Mouse (Mus musculus) lung, adult 18-20 months (tissue): ENCODE results near the gene Spns3.
A peak's percentile ranks its signal among the peaks of the same experiment; 100 is the strongest.

Experiments
- DNase-seq, 2 experiments: peaks; one replicate each; pipeline ENCODE4 v3.0.0; 2022; ENCODE audit warnings: mixed read lengths in 2 of 2

Spns3 gene

DNA sequence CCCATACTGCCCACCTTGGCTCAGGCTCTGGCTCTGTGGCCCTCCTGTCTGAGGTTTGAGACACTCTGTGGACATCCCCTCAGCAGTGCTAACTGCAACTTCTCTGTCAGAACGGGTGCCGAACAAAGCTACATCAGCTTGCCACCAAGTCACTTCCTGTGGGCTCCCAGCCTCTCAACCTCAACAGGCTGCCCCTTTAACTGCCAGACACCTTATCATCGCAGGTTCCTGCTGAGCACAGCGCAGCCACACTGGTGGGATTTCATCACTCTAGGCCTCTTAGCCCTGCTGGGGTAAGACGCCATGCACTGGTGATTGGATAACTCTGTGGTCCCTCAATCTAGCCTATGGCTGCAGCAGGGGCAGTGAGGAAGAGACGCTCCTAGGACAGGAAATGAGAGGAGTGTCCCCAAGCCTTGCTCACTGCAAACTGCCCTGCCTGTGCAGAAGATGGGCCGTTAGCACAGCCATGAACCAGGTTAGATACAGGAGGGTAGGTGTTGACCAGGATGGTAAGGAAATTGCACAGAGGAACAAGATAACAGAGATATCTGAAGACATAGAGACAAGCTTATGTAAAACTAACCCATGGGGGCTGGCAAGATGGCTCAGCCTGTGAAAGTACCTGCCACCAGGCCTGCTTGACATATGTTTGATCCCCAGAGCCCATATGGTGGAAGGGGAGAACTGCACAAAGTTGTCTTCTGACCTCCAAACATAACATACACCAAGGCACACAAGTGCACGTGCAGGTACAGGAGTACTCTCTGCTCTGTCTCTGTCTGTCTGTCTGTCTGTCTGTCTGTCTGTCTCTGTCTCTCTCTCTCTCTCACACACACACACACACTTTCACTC lies at the start of gene Spns3:
Gene Spns3 (minus strand): TSS at position 373 of the 855 bp plus-strand sequence.
- no peak for DNase-seq

DNA sequence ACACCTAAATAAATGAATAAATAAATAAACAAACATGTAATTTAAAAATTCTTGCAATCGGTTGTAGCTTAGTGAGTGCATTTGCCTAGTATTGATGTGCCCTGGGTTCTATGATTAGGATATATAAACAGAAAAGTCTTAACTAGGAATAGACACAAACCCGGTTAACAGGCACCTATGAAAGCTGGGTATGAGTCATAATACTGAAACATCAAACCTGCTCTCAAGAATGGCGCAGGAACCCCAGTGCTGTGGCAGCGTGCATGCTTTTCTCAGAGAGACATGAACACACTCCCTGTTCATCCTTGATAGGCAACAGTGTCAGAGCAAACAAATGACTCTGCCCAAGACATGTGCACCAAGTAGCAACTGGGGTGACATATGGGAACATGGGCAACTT lies 47.5 kb upstream of the Spns3 start:
- DNase-seq, result no peak

DNA sequence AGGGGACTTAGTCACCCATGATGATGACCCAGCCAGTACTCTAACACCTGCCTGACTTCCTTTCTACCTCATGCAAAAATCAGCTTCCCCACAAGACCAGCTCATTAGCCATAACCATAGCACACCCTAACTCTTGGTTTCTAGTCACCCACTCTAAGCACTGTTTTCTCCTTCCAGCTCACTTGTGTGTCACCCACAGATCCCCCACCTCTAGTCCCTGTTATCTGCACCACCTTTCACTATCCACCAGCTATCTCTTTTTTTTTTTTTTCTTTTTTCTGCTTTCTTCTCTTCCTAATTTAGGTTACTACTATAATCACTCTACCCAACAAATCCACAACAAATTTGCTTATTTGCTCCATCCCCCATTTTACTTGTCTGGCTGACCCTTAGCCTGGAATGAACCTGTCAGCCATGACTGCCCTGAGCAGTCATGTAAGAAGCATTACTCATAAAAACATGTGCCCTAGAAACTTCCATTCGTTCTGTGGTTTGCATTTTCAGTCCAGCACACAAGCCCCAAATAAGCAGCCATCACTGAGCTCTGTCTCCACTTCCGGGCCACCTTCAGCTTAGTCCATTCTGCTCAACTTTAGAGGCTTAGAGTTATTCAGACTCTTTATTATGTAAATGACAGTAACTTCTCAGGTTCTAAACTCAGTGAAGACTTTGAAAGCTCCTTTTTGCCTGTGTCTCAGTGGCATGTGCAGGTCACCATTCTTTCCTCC lies 44.9 kb upstream of the Spns3 start:
- DNase-seq, result no peak

DNA sequence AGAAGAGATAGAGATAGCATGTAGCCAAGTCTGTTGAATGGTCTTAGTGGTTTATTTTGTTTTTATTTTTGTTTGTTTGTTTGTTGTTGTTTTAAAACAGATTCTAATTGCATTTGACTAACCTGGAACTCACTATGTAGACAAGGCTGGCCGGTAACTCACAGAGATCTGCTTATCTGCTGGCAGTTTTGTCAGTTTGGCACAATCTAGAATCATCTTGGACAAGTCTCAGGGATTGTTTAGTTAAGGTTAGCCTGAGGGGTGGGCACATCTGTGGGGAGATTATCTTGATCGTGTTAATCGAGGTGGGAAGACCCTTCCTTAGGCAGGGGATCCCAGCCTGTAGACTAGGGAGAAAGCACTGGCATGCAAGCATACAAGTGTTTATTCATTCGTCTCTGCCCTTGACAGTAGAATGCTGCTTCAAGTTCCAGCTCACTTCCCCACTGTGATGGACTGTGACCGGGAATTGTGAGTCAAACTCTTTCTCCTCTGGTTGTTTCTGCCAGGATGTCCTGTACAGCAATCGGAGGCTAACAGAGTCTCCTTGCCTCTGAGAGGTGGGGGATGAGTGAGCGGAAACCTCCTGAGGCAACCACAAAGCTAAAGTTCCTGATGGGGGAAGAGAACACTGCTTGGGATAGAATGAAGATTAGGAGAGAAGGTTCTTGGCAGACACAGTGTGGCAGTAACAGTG lies 37.4 kb upstream of the Spns3 start:
- DNase-seq, result peak; percentile 18 to 29

DNA sequence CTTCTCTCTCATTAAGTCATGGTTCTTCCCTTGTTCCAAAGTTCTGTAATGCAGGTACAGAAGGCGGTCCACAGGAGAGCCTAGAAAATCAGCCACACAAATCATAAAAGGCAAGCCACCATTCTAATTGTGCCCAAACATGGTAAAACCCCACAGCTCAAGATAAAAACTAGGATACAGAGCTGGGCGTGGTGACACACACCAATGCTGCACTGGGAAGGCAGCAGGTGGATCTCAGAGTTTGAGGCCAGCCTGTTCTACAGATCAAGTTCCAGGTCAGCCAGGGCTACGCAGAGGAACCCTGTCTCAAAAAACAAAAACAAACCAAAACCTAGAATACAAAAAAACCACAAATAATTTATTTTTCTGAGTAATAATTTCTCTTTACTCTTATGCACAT lies 36.3 kb upstream of the Spns3 start:
- no peak for DNase-seq

DNA sequence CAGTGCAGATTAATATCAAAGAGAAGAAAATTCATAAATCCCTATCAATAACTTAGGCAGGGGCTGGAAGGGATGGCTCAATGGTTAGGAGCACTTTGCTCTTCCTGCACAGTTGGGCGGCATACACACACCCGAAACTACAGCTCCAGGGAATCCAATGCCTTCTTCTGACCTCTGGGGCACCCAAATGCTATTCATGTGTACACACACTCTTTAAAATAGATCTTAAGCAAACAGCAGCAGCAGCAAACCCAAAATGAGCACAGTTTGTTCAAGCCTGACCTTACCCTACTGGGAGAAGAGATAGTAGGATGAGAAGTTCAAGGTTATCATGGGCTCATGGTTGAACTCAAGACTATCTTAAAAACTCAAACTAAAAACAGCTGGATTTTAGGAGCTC lies 32.8 kb upstream of the Spns3 start:
- no peak for DNase-seq

DNA sequence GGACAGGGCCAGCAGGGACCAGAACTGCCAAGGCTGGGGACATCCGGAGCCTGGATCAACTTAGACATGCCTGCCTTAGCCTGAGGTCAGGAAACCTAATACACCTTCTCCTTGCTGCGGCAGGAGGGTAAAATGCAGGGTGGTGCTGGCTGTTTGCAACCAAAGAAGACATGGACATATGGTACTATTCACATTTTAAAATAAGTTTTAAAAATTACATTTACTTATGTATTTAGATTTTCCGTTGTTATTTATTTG lies 32.1 kb upstream of the Spns3 start:
- no peak for DNase-seq

DNA sequence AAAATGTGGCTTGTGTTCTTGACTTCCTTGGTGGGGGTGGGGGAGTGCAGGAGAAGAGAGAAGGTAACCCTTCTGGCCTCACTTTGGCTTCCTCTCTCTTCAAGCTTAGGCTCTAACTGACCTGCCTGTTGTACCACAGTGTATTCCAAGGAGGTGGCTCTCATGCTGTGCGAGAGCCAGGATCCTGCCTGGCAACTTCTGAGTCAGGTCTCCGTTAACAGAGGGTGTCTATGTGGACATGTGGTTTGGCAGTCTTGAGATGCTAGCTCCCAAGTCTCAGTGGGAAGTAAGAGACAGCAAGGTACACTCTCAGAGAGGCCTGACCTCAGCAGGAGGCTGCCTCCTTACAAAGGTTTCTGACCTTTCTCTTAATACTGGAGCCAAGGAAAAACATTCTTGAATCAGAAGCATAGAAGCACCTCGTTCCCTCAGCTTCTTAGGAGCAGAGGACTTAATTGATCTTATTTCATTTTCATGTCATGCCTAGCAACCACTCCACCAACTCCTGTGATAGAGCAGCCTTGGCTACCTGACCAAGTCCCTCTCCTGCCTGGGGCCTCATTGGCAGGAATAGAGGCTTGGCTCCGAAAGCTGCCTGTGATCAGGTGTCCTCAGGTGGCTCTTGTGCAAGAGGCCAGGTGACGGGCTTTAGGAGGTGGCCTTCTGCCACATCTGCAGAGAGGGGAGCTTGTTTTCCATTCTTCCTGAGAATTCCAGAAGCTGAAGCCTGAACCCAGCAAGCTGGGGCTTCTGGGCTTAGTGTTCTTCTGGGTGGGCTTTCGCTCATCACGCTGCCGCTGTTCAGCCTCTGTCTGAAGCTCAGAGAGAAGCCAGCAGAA lies 31.5 kb upstream of the Spns3 start:
- DNase-seq, result peak; percentile 74 to 82

DNA sequence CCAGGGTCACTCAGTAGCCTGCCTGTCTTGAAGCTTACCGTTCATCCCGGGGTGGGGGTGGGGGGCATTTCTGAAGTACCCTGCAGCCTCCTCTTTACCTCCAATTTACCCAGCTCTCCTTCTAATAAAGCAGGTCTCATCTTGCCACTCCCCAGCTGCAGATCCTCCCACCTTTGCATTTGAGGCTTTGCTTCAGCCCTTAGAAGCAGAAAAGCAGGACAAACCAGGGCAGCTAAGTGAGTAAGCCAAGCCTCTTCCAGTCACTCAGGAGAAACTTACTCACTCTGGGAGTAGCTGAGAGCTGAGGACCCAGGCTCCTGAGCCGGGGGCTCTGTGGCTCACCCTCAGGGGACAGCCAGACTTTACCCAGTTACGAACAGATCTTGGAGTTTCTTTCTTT lies 28.2 kb upstream of the Spns3 start:
- DNase-seq, result no peak

DNA sequence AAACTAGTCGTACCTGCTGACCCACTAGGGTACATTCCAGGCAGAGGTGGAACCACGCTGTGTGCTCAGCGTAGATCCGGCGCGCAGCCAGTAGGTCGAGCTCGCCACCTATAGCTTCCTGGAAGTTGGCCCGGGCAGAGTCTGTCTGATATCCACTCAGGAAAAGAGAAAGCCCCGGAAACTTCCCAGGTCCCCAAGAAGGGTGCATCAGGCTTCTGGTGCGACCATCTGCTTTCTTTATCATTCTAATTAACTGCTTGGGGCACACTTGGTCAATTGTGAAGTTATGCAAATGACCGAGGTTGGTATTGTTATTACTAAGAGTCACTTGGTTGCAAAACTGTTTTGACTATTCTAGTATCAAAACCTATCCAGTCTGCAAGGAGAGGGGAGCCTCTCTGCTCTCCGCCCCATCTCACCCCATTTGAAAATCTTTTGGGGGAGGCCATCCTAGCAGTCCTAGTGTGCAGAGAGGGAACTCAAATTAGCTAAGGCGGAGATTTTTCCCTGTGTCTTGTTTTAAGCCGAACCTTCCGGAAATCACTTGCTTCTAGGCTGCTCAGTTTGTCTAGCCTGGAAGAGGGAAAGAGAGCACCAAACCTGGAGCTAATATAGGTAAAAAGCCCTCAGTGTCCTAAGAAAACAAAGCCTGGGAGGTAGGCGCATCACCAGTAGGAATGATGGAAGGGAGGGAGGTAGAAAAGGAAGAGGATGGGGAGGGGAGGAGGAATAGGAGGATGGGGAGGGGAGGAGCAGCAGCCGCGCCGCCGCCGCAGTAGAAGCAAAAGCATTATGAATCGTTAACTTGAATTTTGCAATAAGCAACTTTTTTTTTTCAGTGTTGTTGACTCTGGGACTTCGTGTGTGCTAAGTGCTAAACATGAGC lies 26.4 kb upstream of the Spns3 start:
- peak; percentile 24 to 48 for DNase-seq

DNA sequence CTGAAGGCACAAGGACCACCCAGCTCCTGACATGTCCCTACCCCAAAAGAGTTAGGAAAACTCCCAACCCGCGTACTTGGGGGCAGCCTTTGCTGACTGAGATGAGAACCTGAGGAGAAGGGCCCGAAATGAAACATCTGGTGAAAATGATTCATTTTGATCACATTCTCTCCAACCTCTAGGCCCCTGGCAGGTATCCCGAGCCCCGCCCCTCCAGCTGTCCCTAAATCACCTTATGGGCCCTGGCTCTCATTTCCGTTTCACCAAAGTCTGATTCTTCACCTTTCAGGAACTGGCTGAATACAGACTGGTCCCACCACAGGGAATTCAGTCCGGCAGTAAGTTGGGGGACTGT lies 25.8 kb upstream of the Spns3 start:
- peak in 1 of 2 experiments; percentile 6 for DNase-seq

DNA sequence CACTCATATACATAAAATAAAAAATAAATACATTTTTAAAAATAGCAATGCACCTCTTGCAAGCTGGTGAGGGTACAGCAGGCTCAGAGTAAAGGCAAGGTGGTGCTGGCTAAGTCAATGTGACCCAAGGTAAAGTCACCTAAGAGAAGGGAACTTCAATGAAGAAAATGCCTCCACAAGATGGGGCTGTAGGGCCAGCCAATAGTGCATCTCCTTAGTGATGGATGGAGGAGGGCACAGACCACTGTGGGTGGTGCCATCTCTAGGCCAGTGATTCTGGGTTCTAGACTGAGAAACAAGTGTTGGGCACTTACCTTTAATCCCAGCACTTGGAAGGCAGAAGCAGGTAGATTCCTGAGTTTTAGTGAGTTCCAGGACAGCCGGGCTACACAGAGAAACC lies 23.5 kb upstream of the Spns3 start:
- DNase-seq, result peak; percentile 12 to 46

DNA sequence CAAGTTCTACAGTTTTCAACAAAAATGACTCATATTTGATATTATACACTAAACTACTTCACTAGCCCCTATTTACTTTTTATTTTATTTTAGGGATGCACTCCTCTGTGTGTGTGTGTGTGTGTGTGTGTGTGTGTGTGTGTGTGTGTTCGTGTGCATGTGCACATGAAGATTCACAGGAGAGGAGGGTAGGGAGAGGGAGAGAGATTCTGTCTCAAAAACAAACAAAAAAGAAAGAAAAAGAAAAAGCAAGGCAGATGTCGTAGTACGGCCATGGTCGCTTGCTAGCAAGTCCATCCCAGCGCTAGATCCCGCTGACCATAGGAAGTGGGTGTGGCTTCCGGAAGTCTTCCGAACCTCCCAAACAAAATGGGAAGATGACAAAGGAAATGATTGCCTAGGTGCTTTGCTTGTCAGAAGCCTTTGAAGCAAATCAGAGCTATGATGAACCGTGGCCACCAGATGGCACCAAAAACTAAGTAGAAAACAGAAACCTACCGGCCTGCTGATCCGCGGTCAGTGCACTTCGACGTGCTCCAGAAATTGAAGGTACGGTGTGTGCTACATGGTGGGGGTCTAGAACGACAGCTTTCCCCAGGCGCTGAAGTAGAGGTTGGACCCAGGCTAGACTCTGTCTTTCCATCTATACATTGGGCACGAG lies 20.1 kb upstream of the Spns3 start:
- DNase-seq, result peak; percentile 78 to 83

DNA sequence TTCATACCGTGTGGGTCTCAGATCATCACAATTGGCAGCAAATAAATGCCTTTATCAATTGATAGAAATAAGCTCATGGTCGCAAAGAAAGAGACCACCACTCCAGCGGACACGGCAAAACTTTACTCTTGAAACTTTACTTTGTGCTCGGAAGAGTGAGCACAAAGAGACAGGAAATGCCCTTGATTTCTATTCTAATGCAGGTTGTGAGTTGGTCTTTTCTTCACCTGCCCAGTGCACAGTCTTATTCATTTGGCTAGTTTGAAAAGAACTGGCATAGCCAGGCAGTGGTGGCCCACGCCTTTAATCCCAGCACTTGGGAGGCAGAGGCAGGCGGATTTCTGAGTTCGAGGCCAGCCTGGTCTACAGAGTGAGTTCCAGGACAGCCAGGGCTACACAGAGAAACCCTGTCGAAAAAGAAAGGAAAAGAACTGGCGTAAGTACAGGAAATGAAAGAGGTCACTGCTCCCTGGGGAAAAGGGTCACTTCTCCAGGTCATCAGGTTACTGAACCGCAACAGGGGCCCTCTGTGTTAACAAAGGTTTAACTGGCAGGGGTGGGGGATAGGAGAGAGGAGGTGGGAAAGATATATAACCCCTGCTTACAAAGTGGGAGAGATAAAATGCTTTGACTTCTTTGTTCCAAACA lies 19.5 kb upstream of the Spns3 start:
- DNase-seq, result no peak

DNA sequence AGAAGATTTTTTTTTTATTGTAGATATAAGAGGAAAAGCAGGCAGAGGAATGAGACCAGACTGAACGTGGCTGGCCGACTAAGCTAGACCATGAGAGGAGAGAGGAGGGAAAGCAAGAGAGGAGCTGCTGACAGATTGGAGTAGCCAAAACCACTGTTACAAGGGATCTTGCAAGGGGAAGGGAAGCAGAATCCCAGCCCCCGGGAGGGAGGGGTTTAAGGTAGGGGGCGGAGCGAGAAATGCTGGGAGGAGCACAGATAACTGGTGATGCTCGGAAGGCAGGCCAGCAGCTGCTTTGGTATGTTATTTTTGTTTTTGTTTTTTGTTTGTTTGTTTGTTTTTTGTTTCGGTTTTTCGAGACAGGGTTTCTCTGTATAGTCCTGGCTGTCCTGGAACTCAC lies 18.7 kb upstream of the Spns3 start:
- peak in 1 of 2 experiments; percentile 10 for DNase-seq

DNA sequence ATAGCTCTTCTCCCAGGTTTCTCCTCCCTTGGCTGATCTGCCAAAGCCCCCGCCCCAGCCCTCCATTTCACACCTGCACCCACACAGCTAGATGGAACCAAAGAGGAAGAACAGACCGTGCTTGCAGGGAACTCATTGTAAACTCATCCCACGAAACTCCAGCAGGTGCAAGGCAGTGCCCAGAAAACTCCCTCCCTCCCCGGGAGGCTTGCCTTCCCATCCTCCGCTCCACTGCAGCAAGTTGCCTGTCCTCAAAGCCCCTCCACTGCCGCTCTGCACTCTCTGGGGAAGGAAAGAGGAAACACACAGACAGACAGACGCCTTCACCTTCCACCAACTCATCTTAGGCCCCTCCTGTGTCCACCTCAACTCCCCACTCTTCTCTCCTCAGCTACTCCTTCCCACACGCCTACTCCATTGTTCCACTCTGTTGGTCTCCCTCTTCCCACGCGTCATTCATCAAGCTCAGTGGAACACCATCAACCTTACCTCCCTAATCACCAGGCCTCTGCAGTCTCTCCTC lies 16.6 kb upstream of the Spns3 start:
- no peak for DNase-seq

DNA sequence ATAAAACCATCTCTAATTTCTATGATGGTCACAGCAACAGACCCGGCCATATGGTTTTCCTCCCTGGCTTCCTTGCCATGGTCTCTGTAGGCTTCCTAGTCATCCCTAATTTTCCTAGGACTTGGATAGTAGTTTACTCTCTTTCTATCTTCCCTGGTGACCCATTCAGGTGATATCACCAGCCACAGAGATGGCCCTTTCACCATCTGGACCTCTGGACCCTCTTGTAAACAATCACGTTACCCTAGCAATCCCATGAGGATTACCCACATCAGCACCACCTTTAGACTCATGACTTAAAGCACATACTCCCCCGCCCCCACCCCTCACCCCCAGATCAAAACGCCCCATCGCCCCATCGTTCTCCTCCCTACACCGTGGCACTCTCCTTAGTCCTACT lies 16.0 kb upstream of the Spns3 start:
- no peak for DNase-seq

DNA sequence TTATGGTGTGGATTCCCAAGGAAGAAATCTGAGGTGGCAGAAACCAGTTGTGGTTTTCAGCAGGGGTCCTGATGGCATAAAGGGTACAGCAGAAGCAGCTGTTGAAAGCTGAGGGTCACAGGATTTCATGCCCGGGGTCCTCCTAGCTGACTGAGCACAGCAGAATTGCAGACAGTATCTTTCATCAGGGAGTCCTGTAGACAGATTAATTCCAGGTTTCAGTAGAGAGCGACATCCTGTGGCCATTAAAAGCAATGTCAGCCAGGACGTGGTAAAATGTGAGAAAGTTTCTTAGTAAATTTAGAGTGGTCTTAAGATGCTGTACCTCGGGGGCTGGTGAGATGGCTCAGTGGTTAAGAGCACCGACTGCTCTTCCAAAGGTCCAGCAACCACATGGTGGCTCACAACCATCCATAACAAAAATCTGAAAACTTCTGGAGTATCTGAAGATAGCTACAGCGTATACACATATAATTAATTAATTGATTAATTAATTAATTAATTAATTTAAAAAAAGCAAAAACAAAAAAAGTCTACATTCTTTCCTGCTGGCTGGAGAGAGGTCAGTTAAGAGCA lies 14.0 kb upstream of the Spns3 start:
- peak in 1 of 2 experiments; percentile 17 for DNase-seq

DNA sequence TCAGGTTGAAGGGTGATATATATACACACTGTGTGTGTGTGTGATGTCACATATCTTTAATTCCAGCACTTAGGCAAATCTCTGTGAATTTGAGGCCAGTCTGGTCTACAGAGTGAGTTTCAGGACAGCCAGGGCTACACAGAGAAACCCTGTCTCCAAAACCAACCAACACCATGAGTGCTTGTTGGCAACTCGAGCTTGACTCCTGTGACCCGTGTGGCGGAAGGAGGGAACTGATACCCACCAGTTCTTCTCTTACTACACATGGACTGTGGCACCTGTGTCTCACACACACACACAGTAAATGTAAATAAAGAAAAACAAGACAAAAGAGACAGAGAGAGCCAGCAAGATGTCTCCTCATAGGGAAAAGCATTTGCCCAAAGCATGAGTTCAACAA lies 10.4 kb upstream of the Spns3 start:
- no peak for DNase-seq

DNA sequence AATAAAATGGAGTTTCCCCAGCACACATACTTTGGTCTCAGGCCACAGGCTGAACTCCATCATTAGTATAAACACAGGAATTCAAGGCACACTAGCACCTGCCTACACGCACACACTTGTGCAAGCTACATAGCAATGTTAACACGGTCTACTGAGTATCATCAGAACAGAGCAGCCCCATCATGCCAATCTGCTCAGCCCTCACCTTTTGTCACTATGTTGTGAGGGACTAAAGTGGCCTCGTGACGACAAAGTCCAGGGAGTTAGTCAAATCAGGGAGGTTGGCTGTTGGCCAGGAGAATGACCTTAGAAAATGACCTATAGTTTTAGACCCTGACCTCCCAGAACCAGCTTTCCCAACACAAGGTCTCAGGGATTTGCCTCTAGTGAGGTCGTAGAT lies 7.8 kb upstream of the Spns3 start:
- DNase-seq, result no peak
